Mouse (Mus musculus): ENCODE data around the gene S100a8.

S100a8 gene

GRCm38 (mm10) chr3:90683929-90684328 lies 15.2 kb downstream of the S100a8 start:
- DNase-seq = no peak

- DNase-seq = no peak
Measured at GRCm38 (mm10) chr3:90686835-90687234, 18.1 kb downstream of the S100a8 start.

DNA sequence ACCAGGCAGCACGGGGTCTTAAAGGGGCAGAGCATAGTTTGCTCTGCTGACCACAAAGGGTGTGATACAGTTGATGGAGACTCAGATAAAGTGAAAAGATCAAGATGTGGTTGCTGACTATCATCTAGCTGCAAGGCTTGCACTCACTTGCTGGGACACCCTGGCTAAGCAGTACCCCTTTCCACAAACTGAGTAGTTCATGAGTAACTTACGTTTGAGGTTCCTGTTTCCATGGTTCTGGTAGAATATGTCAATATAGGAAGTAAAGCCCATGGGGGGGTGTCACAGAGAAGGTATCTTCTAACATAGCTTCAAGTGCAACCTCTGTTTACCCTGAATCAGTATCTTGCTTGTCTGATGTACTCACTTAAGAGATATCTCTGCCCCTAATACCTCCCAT lies 24.7 kb downstream of the S100a8 start:
- no peak for DNase-seq

GRCm38 (mm10) chr3:90695613-90696012 lies 26.8 kb downstream of the S100a8 start, which contains the start of gene S100a9:
S100a9 (minus strand) TSS chr3:90695721.
- no peak for DNase-seq

- no peak for DNase-seq
Measured at GRCm38 (mm10) chr3:90702244-90702643, 33.5 kb downstream of the S100a8 start.

DNA sequence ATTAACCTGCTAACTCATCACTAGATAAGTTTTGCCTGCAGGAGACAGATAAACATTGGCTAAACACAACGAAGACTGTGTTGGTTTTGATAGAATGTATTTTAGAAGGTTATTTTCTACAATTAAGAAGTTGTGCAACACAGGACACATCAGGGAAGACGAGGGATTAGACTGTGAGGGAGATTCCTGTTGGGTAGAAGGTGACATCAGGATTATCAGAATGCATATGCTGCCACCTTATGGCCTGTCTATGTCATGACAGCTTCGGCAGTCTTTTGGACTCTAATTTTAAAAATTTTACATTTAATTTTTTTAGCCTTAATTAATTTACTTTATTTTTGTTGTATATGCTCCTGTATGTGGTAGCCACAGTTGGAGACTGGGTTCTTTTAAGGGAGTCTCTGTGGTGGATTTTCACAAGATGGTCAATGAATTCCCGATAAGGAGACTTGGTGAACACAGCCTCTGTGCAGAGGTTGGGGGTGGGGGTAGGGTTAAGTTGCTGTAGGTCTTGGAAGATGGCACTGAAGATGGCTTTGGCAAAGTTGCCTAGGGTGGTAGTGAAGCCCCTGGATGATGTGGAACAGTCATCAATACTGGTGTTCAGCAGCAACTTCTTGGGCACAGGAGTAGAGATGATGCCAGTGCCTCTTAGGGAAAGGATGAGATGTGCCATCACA lies 39.9 kb downstream of the S100a8 start:
- peak in 1 of 2 experiments; percentile 4 for DNase-seq

DNA sequence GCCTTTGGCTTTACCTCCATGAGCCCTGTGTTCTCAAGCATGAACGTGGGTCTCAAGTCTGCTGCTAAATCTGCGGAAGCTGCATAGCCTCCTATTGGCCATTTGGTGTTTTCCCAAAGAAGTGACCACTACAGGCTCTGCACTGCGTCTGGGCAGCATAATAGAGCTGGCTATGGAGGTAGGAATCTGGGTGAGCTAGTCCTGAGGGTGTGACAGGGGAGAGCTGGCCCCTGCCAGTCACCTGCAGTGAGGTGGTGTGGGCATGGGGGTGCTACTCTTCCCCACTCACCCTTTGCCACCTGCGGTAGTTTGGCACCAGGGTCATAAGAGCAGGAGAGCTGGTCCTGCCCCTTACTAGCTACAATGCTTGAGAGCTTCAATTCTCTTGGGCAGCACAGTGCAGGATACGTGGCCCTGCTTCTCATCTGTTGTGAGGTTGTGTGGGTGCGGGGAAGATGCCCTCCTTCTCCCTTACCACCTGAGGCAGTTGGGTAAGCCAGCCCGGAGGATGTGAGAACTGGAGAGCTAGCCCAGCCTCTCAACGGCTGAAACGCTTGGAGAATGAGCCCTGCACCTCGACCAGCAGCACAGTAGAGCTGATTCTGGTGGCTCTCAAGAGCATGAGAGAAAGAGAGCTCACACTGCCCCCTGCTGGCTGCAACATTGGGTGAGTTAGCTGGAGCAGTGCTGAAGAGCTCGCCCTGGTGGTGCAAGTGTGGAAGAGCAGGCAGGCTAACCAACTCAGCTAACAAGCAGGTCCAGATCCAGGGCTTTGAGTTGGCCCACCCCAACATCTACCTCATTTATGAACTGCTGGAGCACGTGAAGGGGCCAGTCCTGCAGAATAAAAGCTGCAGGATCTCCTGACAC lies 41.0 kb downstream of the S100a8 start:
- peak; percentile 63 to 90 for DNase-seq
